Mouse (Mus musculus) forebrain, embryonic 11.5 days (tissue): ENCODE measurements at regions not wholly inside any gene's neighbourhood (a gene's known extent, or its start where the extent isn't known, plus 50 kb on each side); places are given as distances from the start of the nearest gene placed in this dataset.
A peak's percentile ranks its signal among the peaks of the same experiment; 100 is the strongest.

Experiments
- ATAC-seq: fragments of 200-750 bp; cut with Nextera tagmentation; replicated peaks from 2 replicates; pipeline ENCODE4 v1.8.0; 2017; ENCODE audit warnings: moderate TSS enrichment; ENCODE audit not compliant: low FRiP score
- DNase-seq: peaks from one replicate; pipeline ENCODE4 v3.0.0-alpha.2; 2017; ENCODE audit warnings: low spot score
- H3K27ac ChIP-seq: fragments of 300-500 bp; sonication (generic); 2 replicates; pipeline ENCODE4 v1.5.1; 2014; ENCODE audit warnings: low read depth, low read length
- H3K27me3 ChIP-seq: fragments of 300-500 bp; sonication (generic); 2 replicates; pipeline ENCODE4 v1.6.1; 2014; ENCODE audit warnings: mild to moderate bottlenecking, low read length, mixed read lengths; ENCODE audit not compliant: control insufficient read depth, insufficient read depth
- H3K36me3 ChIP-seq: fragments of 300-500 bp; sonication (generic); 2 replicates; pipeline ENCODE4 v1.6.1; 2014; ENCODE audit warnings: mild to moderate bottlenecking, low read length, moderate library complexity, mixed read lengths; ENCODE audit not compliant: control insufficient read depth, insufficient read depth
- H3K4me1 ChIP-seq: fragments of 300-500 bp; sonication (generic); replicated peaks from 2 replicates; pipeline ENCODE4 v1.6.1; 2014; ENCODE audit warnings: low read length, mixed read lengths; ENCODE audit not compliant: control insufficient read depth, insufficient read depth
- H3K4me2 ChIP-seq: fragments of 300-500 bp; sonication (generic); 2 replicates; pipeline ENCODE4 v1.6.1; 2014; ENCODE audit warnings: low read depth, mild to moderate bottlenecking, low read length, moderate library complexity, mixed read lengths; ENCODE audit not compliant: severe bottlenecking
- H3K4me3 ChIP-seq: fragments of 300-500 bp; sonication (generic); 2 replicates; pipeline ENCODE4 v1.5.1; 2014; ENCODE audit warnings: low read depth, low read length
- H3K9ac ChIP-seq: fragments of 300-500 bp; sonication (generic); 2 replicates; pipeline ENCODE4 v1.6.1; 2014; ENCODE audit warnings: low read length
- H3K9me3 ChIP-seq: fragments of 300-500 bp; sonication (generic); 2 replicates; pipeline ENCODE4 v1.6.1; 2016; ENCODE audit warnings: low read length, mixed read lengths; ENCODE audit not compliant: control insufficient read depth
- WGBS: fragments of 180-500 bp; shearing (Covaris S2); extraction: QIAGEN DNeasy Blood & Tissue Kit; methylation state at CpG from one replicate; pipeline ENCODE4 v1.1.7; 2014; 5-methylcytosine and 5-hydroxymethylcytosine counted together

DNA sequence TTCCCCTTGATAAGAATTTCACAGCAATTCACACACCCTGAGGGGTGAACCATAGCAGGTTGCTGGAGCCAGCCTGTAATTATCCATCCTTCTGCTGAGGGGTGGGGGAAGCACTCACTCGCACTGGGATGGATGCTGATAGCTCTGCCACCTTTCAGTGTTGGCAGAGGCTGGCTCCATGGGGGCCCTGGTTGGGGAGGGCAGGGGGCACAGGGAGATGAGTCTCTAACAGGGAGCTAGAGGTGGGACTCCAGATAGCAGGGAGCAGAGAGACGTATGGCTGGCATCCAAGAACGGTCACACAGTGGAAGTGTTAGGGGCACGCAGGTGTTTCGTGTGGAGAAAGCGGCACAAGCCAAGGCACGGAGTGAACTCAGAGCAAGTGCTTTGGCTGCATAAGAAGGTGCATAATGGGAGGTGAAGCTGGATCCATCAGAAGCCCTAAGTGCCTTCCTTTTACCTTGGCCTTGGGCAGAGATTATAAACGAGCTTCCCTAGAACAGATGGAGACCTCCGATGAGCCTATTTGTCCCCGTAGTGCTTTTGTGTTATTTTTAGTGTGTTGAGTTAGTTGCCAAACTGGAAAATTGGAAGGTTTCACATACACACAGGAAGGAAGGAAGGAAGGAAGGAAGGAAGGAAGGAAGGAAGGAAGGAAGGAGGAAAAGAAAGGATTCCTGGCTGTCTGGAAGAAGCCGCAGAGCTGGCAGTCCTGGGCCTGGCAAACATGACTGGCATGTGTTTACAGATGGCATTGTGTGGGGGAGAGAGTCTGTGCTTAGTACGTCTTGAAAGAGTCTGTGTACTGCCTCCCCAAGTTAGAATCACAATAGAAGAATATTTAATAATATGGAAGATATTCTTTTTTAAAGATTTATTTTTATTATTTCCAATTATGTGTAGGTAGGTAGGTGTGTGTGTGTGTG, 108.6 kb upstream of the Aldh1b1 start:
- H3K9me3 ChIP-seq = no peaks in the 10 kb centered on the region
- H3K4me3 ChIP-seq = no peak overlapping the region
- DNase-seq = no peak
- H3K4me1 ChIP-seq = peaks cover 7% of the 10 kb centered on the region
- WGBS = 66% methylated on average over 12 of the region's 12 CpGs
- no peak overlapping the region for H3K9ac ChIP-seq
- H3K27ac ChIP-seq = no peak overlapping the region; the same call in 1 of the 2 replicates
- no peak overlapping the region for H3K4me2 ChIP-seq
- H3K36me3 ChIP-seq = no peaks in the 10 kb centered on the region
- no peaks in the 10 kb centered on the region for H3K27me3 ChIP-seq
- ATAC-seq = no peak; the same call in 1 of the 2 replicates

DNA sequence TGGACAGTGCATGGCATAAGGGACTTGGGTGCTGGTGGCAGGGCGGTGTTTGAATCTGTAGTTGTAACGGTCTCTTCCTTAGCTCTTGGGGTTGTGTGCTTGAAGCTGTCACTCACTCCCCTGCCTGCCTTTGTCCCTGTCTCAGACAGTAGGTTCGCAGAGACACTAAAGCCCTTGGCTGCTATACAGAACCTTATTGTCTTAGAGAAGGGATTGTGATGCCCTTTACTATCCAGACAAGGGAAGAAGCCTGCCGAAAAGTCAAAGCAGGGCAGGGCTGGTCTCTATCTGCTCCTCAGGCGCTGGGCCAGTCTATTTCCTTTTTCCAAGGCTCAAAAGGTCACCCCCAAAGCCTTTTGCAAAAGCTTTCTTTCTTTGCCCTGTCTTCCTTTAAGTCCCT, 109.2 kb upstream of the Aldh1b1 start:
- ATAC-seq = no peak
- Histone ChIP-seq H3K4me2 (no peak overlapping the region), H3K27me3 (no peaks in the 10 kb centered on the region), H3K27ac (peak overlapping the region; percentile 68; the same call in 1 of the 2 replicates), H3K9me3 (no peaks in the 10 kb centered on the region), H3K9ac (no peak overlapping the region), H3K4me1 (peaks cover 7% of the 10 kb centered on the region), H3K4me3 (no peak overlapping the region), H3K36me3 (no peaks in the 10 kb centered on the region)
- DNase-seq = no peak
- WGBS = 14% methylated on average over 5 of the region's 5 CpGs

DNA sequence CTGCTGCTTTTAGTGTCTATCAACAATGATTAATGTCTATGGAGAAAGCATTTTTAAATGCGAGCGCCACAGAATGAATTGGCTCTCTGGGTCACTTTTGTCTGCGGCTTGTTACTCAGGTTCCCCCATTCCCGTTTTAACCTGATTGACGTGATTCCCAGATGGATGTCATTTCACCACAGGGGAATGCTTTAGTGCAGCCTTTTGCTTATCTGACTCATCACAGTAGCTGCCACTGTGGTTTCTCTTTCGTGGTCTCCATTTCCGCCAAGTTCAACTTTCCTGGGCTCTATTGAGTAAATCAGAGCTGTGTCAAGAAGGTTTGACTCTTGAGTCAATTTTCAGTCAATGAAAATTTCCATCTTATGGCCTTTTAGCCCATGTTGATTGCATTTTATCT, 110.6 kb upstream of the Aldh1b1 start:
- no peak overlapping the region for H3K27ac ChIP-seq
- ATAC-seq = no peak
- DNase-seq = no peak

DNA sequence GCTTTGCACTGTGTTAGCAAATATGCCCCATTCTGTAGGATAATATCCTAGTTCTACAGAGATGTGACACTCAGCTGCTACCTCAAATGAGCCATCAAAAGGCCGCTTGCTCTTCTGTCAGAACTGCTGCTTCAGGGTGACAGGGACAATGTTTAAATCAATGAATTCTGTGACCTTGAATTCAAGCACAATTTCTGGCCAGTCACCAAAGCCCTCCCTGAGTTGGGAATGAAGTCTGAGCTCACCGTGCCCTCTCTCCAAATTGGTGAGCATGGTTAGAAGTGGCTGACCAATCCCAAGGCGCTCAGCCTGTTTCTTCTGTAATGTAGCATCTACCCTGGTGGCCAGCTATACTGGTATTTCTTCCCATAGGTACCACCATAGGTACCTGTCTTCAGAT, 113.8 kb upstream of the Aldh1b1 start:
- no peaks in the 10 kb centered on the region for H3K9me3 ChIP-seq
- no peak for ATAC-seq
- peaks cover 6% of the 10 kb centered on the region for H3K4me1 ChIP-seq
- no peak overlapping the region for H3K4me3 ChIP-seq
- no peak for DNase-seq
- no peaks in the 10 kb centered on the region for H3K36me3 ChIP-seq
- 85% methylated on average over 3 of the region's 3 CpGs for WGBS
- no peak overlapping the region for H3K27ac ChIP-seq
- H3K4me2 ChIP-seq = no peak overlapping the region
- no peaks in the 10 kb centered on the region for H3K27me3 ChIP-seq
- H3K9ac ChIP-seq = no peak overlapping the region

More for the DNA sequence above, 110.6 kb upstream of the Aldh1b1 start:
- H3K4me1 ChIP-seq = peaks cover 7% of the 10 kb centered on the region
- H3K4me2 ChIP-seq = no peak overlapping the region
- 74% methylated on average over 7 of the region's 7 CpGs for WGBS
- H3K4me3 ChIP-seq = no peak overlapping the region
- no peak overlapping the region for H3K9ac ChIP-seq
- no peaks in the 10 kb centered on the region for H3K9me3 ChIP-seq
- H3K27me3 ChIP-seq = no peaks in the 10 kb centered on the region
- H3K36me3 ChIP-seq = no peaks in the 10 kb centered on the region

DNA sequence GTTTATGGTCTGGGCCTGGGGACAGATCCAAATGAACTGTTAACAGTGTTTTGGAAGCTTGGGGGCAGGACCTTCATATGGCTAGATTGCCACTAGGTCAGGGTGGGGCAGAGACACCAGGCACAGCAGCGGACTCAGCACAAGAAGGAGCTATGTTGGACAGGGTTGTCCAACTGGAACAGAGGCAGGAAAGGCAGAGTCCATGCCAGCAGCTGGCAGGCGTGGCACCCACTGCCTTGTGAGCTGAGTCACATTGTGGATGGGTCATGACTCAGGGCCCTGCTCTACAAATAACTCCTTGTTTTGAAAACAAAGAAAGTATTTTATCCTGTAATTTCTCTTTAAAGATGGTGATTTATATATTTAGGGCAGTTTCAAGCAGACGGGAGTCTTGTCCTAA, 115.6 kb upstream of the Aldh1b1 start:
- Histone ChIP-seq H3K4me1 (no peaks in the 10 kb centered on the region; the same call in 1 of the 2 replicates), H3K9ac (no peak overlapping the region), H3K27me3 (no peaks in the 10 kb centered on the region), H3K36me3 (no peaks in the 10 kb centered on the region), H3K9me3 (no peaks in the 10 kb centered on the region), H3K27ac (no peak overlapping the region), H3K4me3 (no peak overlapping the region), H3K4me2 (no peak overlapping the region)
- DNase-seq (no peak), ATAC-seq (no peak)
- WGBS = 84% methylated on average over 3 of the region's 3 CpGs

DNA sequence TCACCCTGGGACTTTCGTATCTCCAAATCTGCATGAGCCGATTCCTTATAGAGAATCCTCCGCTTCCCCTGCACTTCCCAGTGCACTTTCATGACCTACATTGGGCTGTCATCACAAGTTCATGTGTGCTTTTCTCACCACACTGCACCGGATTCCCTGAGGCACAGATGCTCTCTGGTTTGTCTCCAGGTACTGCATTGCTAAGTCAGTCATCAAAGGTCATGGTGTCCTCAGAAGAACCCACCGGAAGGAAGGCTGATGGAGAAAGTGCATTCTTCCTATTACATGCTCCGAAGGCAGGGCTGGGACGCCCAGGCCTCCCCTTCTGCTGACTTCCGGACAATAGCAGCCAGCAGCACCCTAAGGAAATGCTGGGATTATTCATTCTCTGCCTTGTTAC, 116.1 kb upstream of the Aldh1b1 start:
- H3K4me1 ChIP-seq = no peaks in the 10 kb centered on the region
- H3K9me3 ChIP-seq = no peaks in the 10 kb centered on the region
- ATAC-seq = no peak
- WGBS = 84% methylated on average over 8 of the region's 8 CpGs
- H3K9ac ChIP-seq = no peak overlapping the region
- no peaks in the 10 kb centered on the region for H3K27me3 ChIP-seq
- no peak for DNase-seq
- no peak overlapping the region for H3K4me2 ChIP-seq
- no peaks in the 10 kb centered on the region for H3K36me3 ChIP-seq
- no peak overlapping the region for H3K4me3 ChIP-seq
- no peak overlapping the region for H3K27ac ChIP-seq

DNA sequence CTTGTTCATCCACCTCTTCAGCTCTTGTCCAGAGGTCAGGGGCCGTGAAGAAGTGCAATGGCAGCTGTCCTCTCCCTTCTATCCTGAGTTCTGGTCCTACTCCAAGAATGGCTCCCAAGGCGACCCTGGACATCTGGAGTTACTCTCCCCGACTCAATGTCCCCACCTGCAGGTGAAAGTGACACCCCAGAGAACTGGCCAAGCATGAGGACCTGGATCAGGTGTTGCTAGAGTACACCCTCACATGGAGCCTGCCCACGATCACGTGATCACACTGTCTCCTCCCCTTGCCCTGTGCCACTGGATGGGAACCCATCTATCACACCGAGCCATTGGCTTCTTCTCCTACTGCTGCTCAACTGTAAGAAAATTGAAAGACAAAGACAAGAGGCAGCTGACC, 122.7 kb upstream of the Aldh1b1 start:
- Histone ChIP-seq H3K4me2 (no peak overlapping the region), H3K4me3 (no peak overlapping the region), H3K9me3 (no peaks in the 10 kb centered on the region), H3K27ac (no peak overlapping the region), H3K4me1 (peaks cover 4% of the 10 kb centered on the region; the same call in 1 of the 2 replicates), H3K9ac (no peak overlapping the region), H3K27me3 (no peaks in the 10 kb centered on the region; the same call in 1 of the 2 replicates), H3K36me3 (no peaks in the 10 kb centered on the region)
- DNase-seq (no peak), ATAC-seq (no peak)
- WGBS = 76% methylated on average over 6 of the region's 6 CpGs

DNA sequence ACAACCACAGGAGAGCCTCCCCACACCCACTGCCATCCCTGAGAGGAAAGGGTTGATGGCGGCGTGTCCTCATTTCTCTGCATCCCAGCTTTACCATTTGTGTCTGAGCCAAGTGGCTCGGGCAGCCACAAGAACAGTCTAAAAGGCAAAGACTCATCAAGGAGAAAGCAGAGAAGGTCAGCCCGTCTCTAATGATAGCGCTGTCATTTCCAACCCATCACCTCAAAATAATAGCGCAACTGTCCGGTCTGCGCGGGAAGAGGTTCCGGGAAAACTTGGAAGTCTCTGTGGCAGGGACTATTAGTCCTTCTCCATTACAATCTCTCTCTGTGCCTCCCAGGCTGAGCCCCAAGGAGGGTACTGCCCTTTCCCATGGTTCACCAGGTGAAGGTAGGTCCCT, 124.5 kb upstream of the Aldh1b1 start:
- no peaks in the 10 kb centered on the region; the same call in 1 of the 2 replicates for H3K27me3 ChIP-seq
- H3K27ac ChIP-seq = no peak overlapping the region
- H3K36me3 ChIP-seq = no peaks in the 10 kb centered on the region
- H3K4me2 ChIP-seq = no peak overlapping the region
- ATAC-seq = no peak
- no peak overlapping the region for H3K9ac ChIP-seq
- no peak for DNase-seq
- no peaks in the 10 kb centered on the region for H3K9me3 ChIP-seq
- no peak overlapping the region for H3K4me3 ChIP-seq
- WGBS = 85% methylated on average over 10 of the region's 10 CpGs
- H3K4me1 ChIP-seq = peaks cover 4% of the 10 kb centered on the region; the same call in 1 of the 2 replicates
